Mouse (Mus musculus) small intestine, adult 2 months (tissue): ENCODE results near the gene Madcam1.

Source experiments
- CTCF ChIP-seq: fragments of 200-500 bp; IDR thresholded peaks from 2 replicates; pipeline ENCODE4 v1.5.1; 2012; ENCODE audit warnings: low read depth, mild to moderate bottlenecking, control low read depth, inconsistent platforms, low read length, moderate library complexity, mixed read lengths; ENCODE audit not compliant: insufficient replicate concordance, insufficient read length; ENCODE audit errors: extremely low read depth
- POLR2A ChIP-seq: fragments of 200-500 bp; IDR thresholded peaks from 2 replicates; pipeline ENCODE4 v1.6.1; 2012; ENCODE audit warnings: low read depth, mild to moderate bottlenecking, control low read depth, inconsistent platforms, low read length, moderate library complexity

- TF ChIP-seq CTCF (no peak), POLR2A (no peak)
Observed at GRCm38 (mm10) chr10:79669576-79670057, 5.3 kb downstream of the Madcam1 start.
